Mouse (Mus musculus) hindbrain, embryonic 14.5 days (tissue): ENCODE measurements around the gene Eya2. TPM values are rescaled to one million over a fixed set of nuclear protein-coding genes. Genes with fewer than 3 reads are reported as not detected.
A peak's percentile ranks its signal among the peaks of the same experiment; 100 is the strongest.

Experiments
- ATAC-seq: fragments of 200-750 bp; cut with Nextera tagmentation; 2 replicates; pipeline ENCODE4 v1.8.0; 2017; ENCODE audit warnings: moderate number of reproducible peaks, mild to moderate bottlenecking, moderate TSS enrichment, moderate library complexity; ENCODE audit not compliant: low FRiP score
- DNase-seq: peaks from one replicate; pipeline ENCODE4 v3.0.0-alpha.2; 2015; ENCODE audit warnings: low spot score
- H3K27ac ChIP-seq: fragments of 300-500 bp; sonication (generic); 2 replicates; pipeline ENCODE4 v1.5.1; 2014; ENCODE audit warnings: mild to moderate bottlenecking, moderate library complexity
- H3K27me3 ChIP-seq: fragments of 300-500 bp; sonication (generic); 2 replicates; pipeline ENCODE4 v1.6.1; 2014; ENCODE audit warnings: mild to moderate bottlenecking, low read length, mixed read lengths; ENCODE audit not compliant: control insufficient read depth, insufficient read depth
- H3K36me3 ChIP-seq: fragments of 300-500 bp; sonication (generic); replicated peaks from 2 replicates; pipeline ENCODE4 v1.6.1; 2014; ENCODE audit not compliant: control insufficient read depth, insufficient read depth
- H3K4me1 ChIP-seq: fragments of 300-500 bp; sonication (generic); replicated peaks from 2 replicates; pipeline ENCODE4 v1.6.1; 2014; ENCODE audit warnings: antibody characterized with exemption, low read length, mixed read lengths; ENCODE audit not compliant: control insufficient read depth, insufficient read depth
- H3K4me2 ChIP-seq: fragments of 300-500 bp; sonication (generic); replicated peaks from 2 replicates; pipeline ENCODE4 v1.6.1; 2014; ENCODE audit warnings: mild to moderate bottlenecking, moderate library complexity
- H3K4me3 ChIP-seq: fragments of 300-500 bp; sonication (generic); replicated peaks from 2 replicates; pipeline ENCODE4 v1.5.1; 2014; ENCODE audit warnings: mild to moderate bottlenecking, low read length
- H3K9ac ChIP-seq: fragments of 300-500 bp; sonication (generic); 2 replicates; pipeline ENCODE4 v1.6.1; 2014
- H3K9me3 ChIP-seq: fragments of 300-500 bp; sonication (generic); 2 replicates; pipeline ENCODE4 v1.6.1; 2016; ENCODE audit warnings: low read length; ENCODE audit not compliant: control insufficient read depth
- WGBS: fragments of 180-500 bp; shearing (Covaris S2); extraction: QIAGEN DNeasy Blood & Tissue Kit; methylation state at CpG from one replicate; pipeline ENCODE4 v1.1.7; 2014; 5-methylcytosine and 5-hydroxymethylcytosine counted together
- polyA plus RNA-seq: library from polyadenylated mRNA; unstranded; fragments of >200 nt; fragmentation: Nextera tagmentation; extraction: Ambion mirVana; gene quantifications from 2 replicates; pipeline ENCODE4 v1.2.1, GENCODE M21; 2014

Gene Eya2
- polyA plus RNA-seq, 1 experiment from 2014 or later, result 10.0 TPM

DNA sequence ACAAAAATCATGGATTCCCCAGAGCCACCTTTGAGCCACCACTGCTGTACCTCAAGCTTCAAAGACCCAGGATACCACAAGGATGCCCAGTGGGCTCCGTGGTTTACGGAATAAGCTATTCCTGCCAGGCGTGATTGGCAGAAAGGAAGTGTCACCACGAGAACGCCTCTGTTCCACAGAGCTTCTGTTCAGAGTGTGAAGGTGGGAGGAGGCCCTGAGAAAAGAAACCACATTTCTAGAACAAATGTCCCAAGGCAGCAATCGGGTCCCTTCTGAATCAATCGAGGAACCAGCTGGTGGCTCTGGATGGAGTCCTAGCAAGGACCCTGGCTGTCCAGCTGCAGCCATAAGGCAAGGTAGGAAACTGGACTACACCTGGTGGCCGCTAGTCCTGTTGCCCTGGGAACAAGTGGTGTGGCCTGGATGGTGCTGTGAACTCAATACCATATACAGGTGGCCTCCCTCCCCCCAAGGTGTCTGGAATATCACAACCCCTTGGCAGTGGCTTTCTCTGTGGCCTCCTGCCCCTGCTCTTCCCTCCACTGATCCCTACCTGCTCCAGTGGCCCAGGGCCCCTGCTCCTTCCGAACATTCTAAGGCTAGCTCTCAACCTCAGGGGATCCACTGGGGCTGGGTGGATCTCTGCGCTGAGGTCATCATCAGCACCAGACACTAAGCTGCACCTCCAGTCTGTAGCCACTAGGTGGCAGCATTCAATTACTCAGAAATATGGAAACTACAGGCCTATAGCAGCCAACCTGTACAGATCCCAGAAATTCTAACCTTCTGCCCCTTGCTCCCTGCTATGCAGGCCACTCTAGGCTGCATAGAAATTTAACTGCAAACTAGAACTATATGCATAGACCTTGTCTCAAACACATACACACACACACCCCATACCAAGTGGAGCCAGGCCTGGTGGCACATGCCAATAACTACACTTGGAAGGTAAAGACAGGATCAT, 224.4 kb downstream of the Eya2 start:
- H3K36me3 ChIP-seq, result peaks cover 96% of the 10 kb centered on the region
- H3K4me1 ChIP-seq, result peaks cover 4% of the 10 kb centered on the region; the same call in 1 of the 2 replicates
- H3K27ac ChIP-seq, result no peak overlapping the region
- no peak overlapping the region for H3K4me2 ChIP-seq
- H3K9me3 ChIP-seq, result no peaks in the 10 kb centered on the region
- H3K4me3 ChIP-seq, result no peak overlapping the region
- DNase-seq (peak; percentile 90), ATAC-seq (peak; percentile 54)
- H3K9ac ChIP-seq, result no peak overlapping the region
- H3K27me3 ChIP-seq, result no peaks in the 10 kb centered on the region
- 84% methylated on average over 10 of the region's 10 CpGs for WGBS

DNA sequence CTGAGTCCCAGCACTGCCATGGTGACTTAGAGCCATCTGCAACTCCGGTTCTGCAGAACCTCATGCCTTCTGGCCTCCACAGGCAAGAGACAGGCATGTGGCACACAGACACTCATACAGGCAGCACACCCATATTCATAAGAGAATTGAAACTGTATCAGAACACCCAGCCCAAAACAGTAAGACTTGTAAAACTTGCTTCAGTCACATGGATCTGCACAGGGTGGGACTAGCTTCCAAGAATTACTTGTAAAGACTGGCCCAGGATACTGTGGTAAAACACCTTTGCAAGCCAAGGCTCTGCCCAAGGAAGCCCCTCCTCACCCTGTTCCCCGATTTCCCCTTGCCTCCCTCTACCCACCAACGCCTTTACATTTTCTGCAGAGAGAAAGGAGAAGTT, 225.2 kb downstream of the Eya2 start:
- Histone ChIP-seq H3K9ac (no peak overlapping the region), H3K27ac (0 out of 2 replicates have a peak overlapping the region, but pooled peaks have one; percentile 49), H3K4me3 (no peak overlapping the region), H3K4me2 (no peak overlapping the region), H3K36me3 (peaks cover 96% of the 10 kb centered on the region), H3K9me3 (no peaks in the 10 kb centered on the region), H3K27me3 (no peaks in the 10 kb centered on the region), H3K4me1 (peaks cover 4% of the 10 kb centered on the region; the same call in 1 of the 2 replicates)
- DNase-seq, result no peak
- no peak for ATAC-seq
- WGBS, result 80% methylated on average over 3 of the region's 3 CpGs

DNA sequence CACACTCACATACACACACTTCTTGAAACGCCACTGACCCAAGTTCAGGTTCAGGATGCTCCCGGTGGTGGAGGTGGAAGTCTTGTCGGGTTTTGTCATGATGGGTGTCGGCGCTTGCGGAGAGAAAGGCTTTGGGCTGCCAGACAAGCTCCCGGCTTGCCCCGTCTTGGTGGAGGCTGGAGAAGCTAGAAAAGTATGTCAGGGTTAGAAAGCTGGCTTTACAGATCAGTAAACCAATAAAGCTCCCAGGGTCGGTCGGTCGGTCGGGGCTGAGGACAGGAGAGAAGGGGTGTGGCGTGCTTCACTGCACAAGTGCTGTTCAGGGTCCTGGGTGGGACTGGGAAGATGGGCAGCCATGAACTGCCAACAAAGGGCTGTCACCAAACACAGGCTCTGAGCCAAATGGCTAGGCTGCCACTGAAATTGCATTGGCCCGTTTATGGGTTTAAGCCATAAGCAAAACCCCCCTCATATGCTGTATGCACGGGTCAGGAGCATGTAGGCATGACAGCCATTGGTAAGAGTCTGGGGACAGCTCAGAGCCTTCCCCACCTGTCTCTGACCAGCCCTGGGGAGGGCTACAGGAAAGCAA, 225.8 kb downstream of the Eya2 start:
- peak overlapping the region; percentile 49; the same call in 1 of the 2 replicates for H3K27ac ChIP-seq
- H3K9me3 ChIP-seq, result no peaks in the 10 kb centered on the region
- WGBS, result 76% methylated on average over 15 of the region's 15 CpGs
- H3K27me3 ChIP-seq, result no peaks in the 10 kb centered on the region
- H3K4me2 ChIP-seq, result no peak overlapping the region
- no peak overlapping the region for H3K4me3 ChIP-seq
- peaks cover 96% of the 10 kb centered on the region for H3K36me3 ChIP-seq
- ATAC-seq, result no peak
- peaks cover 4% of the 10 kb centered on the region; the same call in 1 of the 2 replicates for H3K4me1 ChIP-seq
- no peak for DNase-seq
- H3K9ac ChIP-seq, result no peak overlapping the region

Other genes with a start within 250 kb of the Eya2 start
- gene Zfp663, start 226.3 kb upstream of the Eya2 start, polyA plus RNA-seq, result 6.2 and 6.3 TPM in 2 replicates
- gene Zfp334, start 206.8 kb upstream of the Eya2 start, polyA plus RNA-seq, result 12.4 and 12.5 TPM in 2 replicates
- gene Ocstamp, start 194.6 kb upstream of the Eya2 start, polyA plus RNA-seq, result not detected in 2 replicates
- 5.9 and 7.5 TPM in 2 replicates for gene Slc13a3, start 121.8 kb upstream of the Eya2 start, polyA plus RNA-seq
- 40.0 and 44.4 TPM in 2 replicates for gene Trp53rka, start 101.7 kb upstream of the Eya2 start, polyA plus RNA-seq
- gene Slc2a10, start 91.2 kb upstream of the Eya2 start, polyA plus RNA-seq, result 2.2 and 2.6 TPM in 2 replicates